Mouse (Mus musculus): Measurements from ENCODE around the gene C1qc. TPM values are rescaled to one million over a fixed set of nuclear protein-coding genes. Genes with fewer than 3 reads are reported as not detected.

Gene C1qc
- polyA plus RNA-seq, 1 experiment from 2014 or later = 8.0 TPM

DNA sequence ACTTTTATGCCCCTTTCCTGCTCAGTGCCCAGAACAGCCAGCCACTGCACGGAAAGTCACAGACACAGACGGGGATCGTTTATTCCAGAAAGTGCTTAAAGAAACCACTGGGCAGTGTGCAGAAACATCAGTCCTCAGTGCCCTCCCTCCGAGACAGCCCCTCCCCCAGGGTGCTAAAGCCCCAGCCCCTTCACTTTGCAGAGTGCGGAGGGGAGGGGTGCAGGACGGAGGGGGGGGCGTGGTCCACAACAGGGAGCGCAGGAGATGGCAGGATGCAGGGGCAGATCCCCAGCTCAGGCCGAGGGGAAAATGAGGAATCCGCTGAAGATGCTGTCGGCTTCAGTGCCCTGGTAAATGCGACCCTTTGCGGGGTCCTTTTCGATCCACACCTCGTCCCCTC, 3.0 kb upstream of the C1qc start:
- ATAC-seq = no peak
- Histone ChIP-seq H3K36me3 (ENCODE audit: poor library complexity, severe bottlenecking) (no peaks in the 10 kb centered on the region), H3K27ac (no peak overlapping the region), H3K4me1 (peaks cover 7% of the 10 kb centered on the region), H3K27me3 (peaks cover 50% of the 10 kb centered on the region), H3K4me3 (no peak overlapping the region), H3K9me3 (replicated peaks) (no peaks in the 10 kb centered on the region), H3K4me2 (peak overlapping the region; percentile 42; the same call in 1 of the 2 replicates), H3K9ac (no peak overlapping the region)
- WGBS = 2% methylated on average over 15 of the region's 15 CpGs

- H3K27ac ChIP-seq = no peak overlapping the region; the same call in 1 of the 2 replicates
- WGBS = 71% methylated on average over 4 of the region's 4 CpGs
- ATAC-seq = no peak
- no peak overlapping the region for H3K9ac ChIP-seq
- no peak overlapping the region for H3K4me2 ChIP-seq
- H3K36me3 ChIP-seq (ENCODE audit: poor library complexity, severe bottlenecking) = no peaks in the 10 kb centered on the region
- peaks cover 7% of the 10 kb centered on the region for H3K4me1 ChIP-seq
- H3K4me3 ChIP-seq = no peak overlapping the region
- no peaks in the 10 kb centered on the region for H3K9me3 ChIP-seq (replicated peaks)
- peaks cover 53% of the 10 kb centered on the region for H3K27me3 ChIP-seq
Measured at GRCm38 (mm10) chr4:136894821-136895220, 2.0 kb upstream of the C1qc start.

- peaks cover 53% of the 10 kb centered on the region for H3K27me3 ChIP-seq
- 5% methylated on average over 9 of the region's 9 CpGs for WGBS
- ATAC-seq = peak; percentile 85
Measured at GRCm38 (mm10) chr4:136893691-136894543, 1.1 kb upstream of the C1qc start.

DNA sequence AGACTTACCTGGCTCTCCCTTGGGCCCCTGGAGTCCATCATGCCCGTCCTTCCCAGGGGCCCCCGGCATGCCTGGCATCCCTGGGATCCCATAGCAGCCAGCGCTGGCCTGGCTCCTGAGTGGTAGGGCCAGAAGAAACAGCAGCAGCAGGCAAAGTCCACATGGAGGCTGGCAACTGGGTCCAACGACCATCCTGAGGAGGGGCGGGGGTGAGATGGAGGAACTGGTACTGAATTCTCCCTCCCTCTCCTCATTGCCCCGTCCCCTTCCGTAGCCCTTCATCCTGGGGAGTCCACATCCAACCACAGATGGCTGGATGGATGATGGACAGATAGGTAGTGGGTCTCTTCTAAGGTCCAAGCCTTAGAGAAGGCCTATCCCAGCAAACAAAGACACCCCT, 494 bp downstream of the C1qc start:
- ATAC-seq = no peak
- no peak overlapping the region for H3K9ac ChIP-seq
- H3K4me3 ChIP-seq = no peak overlapping the region
- H3K27ac ChIP-seq = no peak overlapping the region
- no peak overlapping the region for H3K4me2 ChIP-seq
- 70% methylated on average over 7 of the region's 7 CpGs for WGBS
- peaks cover 53% of the 10 kb centered on the region for H3K27me3 ChIP-seq
- no peaks in the 10 kb centered on the region for H3K9me3 ChIP-seq (replicated peaks)
- H3K4me1 ChIP-seq = peaks cover 7% of the 10 kb centered on the region
- no peaks in the 10 kb centered on the region for H3K36me3 ChIP-seq (ENCODE audit: poor library complexity, severe bottlenecking)

More at GRCm38 (mm10) chr4:136893691-136894543, 1.1 kb upstream of the C1qc start:
- Histone ChIP-seq H3K4me3 (no peak overlapping the region), H3K4me1 (peaks cover 7% of the 10 kb centered on the region), H3K9me3 (replicated peaks) (no peaks in the 10 kb centered on the region), H3K36me3 (ENCODE audit: poor library complexity, severe bottlenecking) (no peaks in the 10 kb centered on the region), H3K9ac (no peak overlapping the region), H3K27ac (no peak overlapping the region), H3K4me2 (no peak overlapping the region)

- Histone ChIP-seq H3K9ac (no peak overlapping the region), H3K27me3 (peaks cover 41% of the 10 kb centered on the region), H3K4me3 (no peak overlapping the region), H3K9me3 (replicated peaks) (no peaks in the 10 kb centered on the region), H3K4me2 (no peak overlapping the region), H3K27ac (no peak overlapping the region), H3K4me1 (peaks cover 4% of the 10 kb centered on the region), H3K36me3 (ENCODE audit: poor library complexity, severe bottlenecking) (no peaks in the 10 kb centered on the region)
- no peak for ATAC-seq
- WGBS = 91% methylated on average over 4 of the region's 4 CpGs
Measured at GRCm38 (mm10) chr4:136891115-136891514, 1.8 kb downstream of the C1qc start.

DNA sequence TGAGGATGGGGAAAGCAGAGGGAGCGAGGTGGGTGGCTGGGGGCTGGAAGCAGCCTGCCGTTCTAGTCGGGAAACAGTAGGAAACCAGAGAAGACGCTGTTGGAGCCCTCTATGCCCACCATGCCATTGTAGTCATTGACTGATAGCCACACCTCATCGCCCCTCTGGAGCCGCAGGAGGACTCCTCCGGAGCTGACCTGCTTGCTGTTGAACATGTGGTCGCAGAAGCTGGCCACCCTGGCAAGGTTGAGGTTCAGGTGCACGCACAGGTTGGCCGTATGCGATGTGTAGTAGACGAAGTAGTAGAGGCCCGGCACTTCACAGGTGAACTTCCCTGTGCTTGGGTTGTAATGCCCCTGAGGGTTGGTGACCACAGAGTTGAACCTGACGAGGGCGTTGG, 2.9 kb downstream of the C1qc start:
- 89% methylated on average over 15 of the region's 15 CpGs for WGBS
- H3K36me3 ChIP-seq (ENCODE audit: poor library complexity, severe bottlenecking) = no peaks in the 10 kb centered on the region
- H3K4me2 ChIP-seq = no peak overlapping the region
- no peaks in the 10 kb centered on the region for H3K9me3 ChIP-seq (replicated peaks)
- no peak overlapping the region for H3K4me3 ChIP-seq
- no peak for ATAC-seq
- peaks cover 30% of the 10 kb centered on the region for H3K27me3 ChIP-seq
- no peak overlapping the region for H3K27ac ChIP-seq
- H3K4me1 ChIP-seq = no peaks in the 10 kb centered on the region
- H3K9ac ChIP-seq = no peak overlapping the region

- 75% methylated on average over 5 of the region's 5 CpGs for WGBS
- no peaks in the 10 kb centered on the region for H3K4me1 ChIP-seq
- H3K27me3 ChIP-seq = peaks cover 13% of the 10 kb centered on the region
- no peaks in the 10 kb centered on the region for H3K36me3 ChIP-seq (ENCODE audit: poor library complexity, severe bottlenecking)
- no peaks in the 10 kb centered on the region for H3K9me3 ChIP-seq (replicated peaks)
- no peak overlapping the region for H3K27ac ChIP-seq
- ATAC-seq = no peak
- H3K4me2 ChIP-seq = no peak overlapping the region
- no peak overlapping the region for H3K9ac ChIP-seq
- no peak overlapping the region for H3K4me3 ChIP-seq
Measured at GRCm38 (mm10) chr4:136887714-136888113, 5.2 kb downstream of the C1qc start.

DNA sequence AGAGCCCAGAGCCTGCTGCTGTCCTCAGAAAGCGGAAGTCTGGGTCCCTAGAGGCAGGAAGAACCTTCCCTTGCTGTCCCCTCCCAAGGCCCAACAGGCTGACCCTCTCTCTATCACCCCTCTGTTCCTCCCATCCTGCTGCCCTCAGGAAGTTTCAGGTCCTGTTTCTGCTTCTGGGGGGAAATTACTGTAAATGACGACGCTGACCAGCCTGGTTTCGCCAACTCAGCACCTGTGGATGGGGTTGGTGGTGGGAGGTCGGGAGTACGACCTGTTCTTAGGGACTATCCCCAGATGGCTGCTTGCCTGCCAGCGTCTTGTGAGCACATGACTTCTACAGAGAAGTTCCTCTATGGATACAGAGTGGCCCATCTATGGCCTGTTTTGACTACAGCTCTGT, 6.8 kb downstream of the C1qc start, which contains the start of gene C1qb:
C1qb (minus strand) TSS at position 87 of the 400 bp plus-strand sequence.
- H3K27me3 ChIP-seq = peaks cover 10% of the 10 kb centered on the region
- no peak within 1 kb of the TSS for H3K27ac ChIP-seq
- H3K4me2 ChIP-seq = no peak within 1 kb of the TSS
- WGBS = 81% methylated on average over 7 of the region's 7 CpGs
- H3K4me1 ChIP-seq = no peaks in the 10 kb centered on the region
- H3K36me3 ChIP-seq (ENCODE audit: poor library complexity, severe bottlenecking) = no peaks in the 10 kb centered on the region
- H3K4me3 ChIP-seq = no peak within 1 kb of the TSS
- no peaks in the 10 kb centered on the region for H3K9me3 ChIP-seq (replicated peaks)
- ATAC-seq = no peak
- H3K9ac ChIP-seq = no peak within 1 kb of the TSS

- no peak for ATAC-seq
- H3K9ac ChIP-seq = no peak overlapping the region
- H3K4me3 ChIP-seq = no peak overlapping the region
- H3K27ac ChIP-seq = no peak overlapping the region
- no peak overlapping the region for H3K4me2 ChIP-seq
- no peaks in the 10 kb centered on the region for H3K4me1 ChIP-seq
- WGBS = 26% methylated on average over 5 of the region's 5 CpGs
- peaks cover 6% of the 10 kb centered on the region; the same call in 1 of the 2 replicates for H3K27me3 ChIP-seq
- H3K36me3 ChIP-seq (ENCODE audit: poor library complexity, severe bottlenecking) = no peaks in the 10 kb centered on the region
- H3K9me3 ChIP-seq (replicated peaks) = no peaks in the 10 kb centered on the region
Measured at GRCm38 (mm10) chr4:136878601-136879000, 14.3 kb downstream of the C1qc start.

DNA sequence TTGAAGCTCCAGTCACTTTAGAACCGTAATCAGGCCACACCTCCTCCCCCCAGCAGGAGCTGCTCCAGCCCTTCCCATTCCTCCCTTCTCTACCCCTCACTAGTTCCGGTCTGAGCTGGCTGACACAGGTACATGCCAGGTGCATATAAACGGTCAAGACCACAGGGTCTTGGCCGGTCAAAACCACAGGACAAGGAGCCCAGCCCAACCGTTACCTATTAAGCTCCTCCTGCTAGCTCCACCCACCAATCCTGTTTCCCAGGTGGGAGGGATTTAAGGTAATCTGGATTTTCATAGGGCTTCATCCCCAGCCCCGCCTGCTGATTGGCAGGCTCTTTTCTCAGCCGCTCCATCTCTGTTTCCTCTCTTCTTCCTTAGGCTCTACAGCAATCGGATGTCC, 14.7 kb downstream of the C1qc start:
- Histone ChIP-seq H3K27me3 (peaks cover 6% of the 10 kb centered on the region; the same call in 1 of the 2 replicates), H3K9me3 (replicated peaks) (no peaks in the 10 kb centered on the region), H3K36me3 (ENCODE audit: poor library complexity, severe bottlenecking) (no peaks in the 10 kb centered on the region), H3K4me1 (no peaks in the 10 kb centered on the region), H3K4me2 (no peak overlapping the region), H3K4me3 (no peak overlapping the region), H3K27ac (no peak overlapping the region), H3K9ac (no peak overlapping the region)
- ATAC-seq = no peak
- WGBS = 51% methylated on average over 8 of the region's 8 CpGs

GRCm38 (mm10) chr4:136876971-136877370, 15.9 kb downstream of the C1qc start:
- H3K9ac ChIP-seq = no peak overlapping the region
- no peak overlapping the region for H3K4me2 ChIP-seq
- H3K36me3 ChIP-seq (ENCODE audit: poor library complexity, severe bottlenecking) = no peaks in the 10 kb centered on the region
- ATAC-seq = peak; percentile 38; the same call in 1 of the 2 replicates
- H3K27me3 ChIP-seq = peaks cover 4% of the 10 kb centered on the region; the same call in 1 of the 2 replicates
- no peaks in the 10 kb centered on the region for H3K9me3 ChIP-seq (replicated peaks)
- 21% methylated on average over 7 of the region's 7 CpGs for WGBS
- no peaks in the 10 kb centered on the region for H3K4me1 ChIP-seq
- H3K27ac ChIP-seq = no peak overlapping the region
- no peak overlapping the region for H3K4me3 ChIP-seq

GRCm38 (mm10) chr4:136875012-136875411, 17.9 kb downstream of the C1qc start:
- no peak overlapping the region for H3K9ac ChIP-seq
- ATAC-seq = no peak
- H3K36me3 ChIP-seq (ENCODE audit: poor library complexity, severe bottlenecking) = no peaks in the 10 kb centered on the region
- no peak overlapping the region for H3K27ac ChIP-seq
- no peak overlapping the region for H3K4me2 ChIP-seq
- no peaks in the 10 kb centered on the region for H3K27me3 ChIP-seq
- H3K9me3 ChIP-seq (replicated peaks) = no peaks in the 10 kb centered on the region
- no peak overlapping the region for H3K4me3 ChIP-seq
- H3K4me1 ChIP-seq = no peaks in the 10 kb centered on the region
- WGBS = 92% methylated on average over 14 of the region's 14 CpGs
